Mouse (Mus musculus): Measurements from ENCODE around the gene Tcp1. TPM values are rescaled to one million over a fixed set of nuclear protein-coding genes. Genes with fewer than 3 reads are reported as not detected.

Gene Tcp1
- total RNA-seq, 1 experiment: 519 TPM

DNA sequence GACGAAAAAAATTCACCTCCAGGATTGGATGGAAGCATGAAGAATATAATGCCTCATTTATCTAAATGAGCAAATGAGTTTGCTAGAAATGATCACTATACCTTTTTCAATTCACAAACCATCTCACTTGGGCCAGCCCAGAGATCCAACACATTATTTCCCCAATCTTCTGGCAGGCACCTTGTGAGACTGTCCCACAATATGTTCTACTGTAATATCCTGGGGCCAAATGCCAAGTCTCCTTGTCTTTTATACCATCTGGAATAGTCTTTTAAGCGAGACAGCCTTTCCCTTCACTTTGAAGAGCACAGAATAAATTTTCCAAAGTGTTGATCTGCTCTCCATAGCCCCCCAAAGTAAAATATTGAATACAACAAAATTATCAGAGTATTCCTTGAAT lies 58.4 kb downstream of the Tcp1 start:
- TF ChIP-seq ZNF384 (IDR thresholded peaks at IDR 0.05; ENCODE audit: low read depth, low read length) (no peak), ZC3H11A (IDR thresholded peaks at IDR 0.05; ENCODE audit: borderline replicate concordance, low read depth, low read length) (no peak), MAFK (IDR thresholded peaks at IDR 0.05; ENCODE audit: insufficient read depth, low read depth, low read length) (no peak), HCFC1 (IDR thresholded peaks at IDR 0.05; ENCODE audit: borderline replicate concordance, insufficient read depth, low read length) (no peak), CHD2 (IDR thresholded peaks at IDR 0.05; ENCODE audit: low read depth, low read length) (no peak)
- Histone ChIP-seq H3K9ac (ENCODE audit: insufficient read depth, low read depth, low read length, poor library complexity, severe bottlenecking) (no peak overlapping the region), H3K9me3 (ENCODE audit: control insufficient read depth, insufficient read depth, low read depth, low read length) (no peaks in the 10 kb centered on the region), H3K36me3 (ENCODE audit: control insufficient read depth, insufficient read depth, low read length, poor library complexity, severe bottlenecking) (peaks cover 18% of the 10 kb centered on the region), H3K27ac (ENCODE audit: insufficient read depth, low read depth, low read length, poor library complexity, severe bottlenecking) (no peak overlapping the region), H3K4me1 (ENCODE audit: control insufficient read depth in 2 of 2, insufficient read depth in 2 of 2, low read length in 2 of 2, poor library complexity in 1 of 2) (no peaks in the 10 kb centered on the region), H3K4me3 (ENCODE audit: insufficient read depth in 1 of 2, low read depth in 1 of 2, low read length in 2 of 2, poor library complexity in 1 of 2, severe bottlenecking in 1 of 2) (no peak overlapping the region)
- in situ Hi-C loops (cut with MboI; ENCODE audit: low sequenced_read_pairs in 2 of 2, unreplicated experiment in 2 of 2): loop anchor here in 1 of 2 experiments (10.0 kb wide), 1 partner anchor 49 kb away; no protein-coding TSS in a partner anchor
- no peak for DNase-seq (ENCODE audit: low read depth, low spot score)

Other genes with a start within 250 kb of the Tcp1 start
- 0.11 and 0.18 TPM in 2 replicates for gene Slc22a1, start 239.9 kb upstream of the Tcp1 start, total RNA-seq (2012; rRNA removed)
- 91.9 and 168 TPM in 2 replicates for gene Igf2r, start 146.0 kb upstream of the Tcp1 start, total RNA-seq (2012; rRNA removed)
- not detected in 2 replicates for gene Mas1, start 47.6 kb upstream of the Tcp1 start, total RNA-seq (2012; rRNA removed)
- not detected in 2 replicates for gene Mrgprh, start 39.7 kb upstream of the Tcp1 start, total RNA-seq (2012; rRNA removed)
- 18.7 and 35.5 TPM in 2 replicates for gene Pnldc1, start 5.5 kb upstream of the Tcp1 start, total RNA-seq (2012; rRNA removed)
- 119 and 147 TPM in 2 replicates for gene Mrpl18, start 644 bp downstream of the Tcp1 start, total RNA-seq (2012; rRNA removed)
- 6.4 and 9.1 TPM in 2 replicates for gene Acat3, start 24.9 kb downstream of the Tcp1 start, total RNA-seq (2012; rRNA removed)
- 44.0 and 57.3 TPM in 2 replicates for gene Acat2, start 45.0 kb downstream of the Tcp1 start, total RNA-seq (2012; rRNA removed)
- gene Wtap, start 78.5 kb downstream of the Tcp1 start, total RNA-seq (2012; rRNA removed): 83.8 and 85.6 TPM in 2 replicates
- gene Sod2, start 91.1 kb downstream of the Tcp1 start, total RNA-seq (2012; rRNA removed): 161 and 199 TPM in 2 replicates
- not detected in 2 replicates for gene Gpr31b, start 136.6 kb downstream of the Tcp1 start, total RNA-seq (2012; rRNA removed)
- 0.31 and 0.79 TPM in 2 replicates for gene Tcp10b, start 145.4 kb downstream of the Tcp1 start, total RNA-seq (2012; rRNA removed)
- gene Unc93a, start 216.1 kb downstream of the Tcp1 start, total RNA-seq (2012; rRNA removed): 0.11 and 0.13 TPM in 2 replicates